Mouse (Mus musculus) lung, embryonic 16.5 days (tissue): ENCODE results near the gene Ube3c. TPM values are rescaled to one million over a fixed set of nuclear protein-coding genes. Genes with fewer than 3 reads are reported as not detected.

ENCODE experiments used
- polyA plus RNA-seq: library from polyadenylated mRNA; unstranded; fragments of >200 nt; fragmentation: Nextera tagmentation; extraction: Ambion mirVana; gene quantifications from 2 replicates; pipeline ENCODE4 v1.2.1, GENCODE M21; 2015

Ube3c gene
- polyA plus RNA-seq, 1 experiment from 2014 or later = 11.1 TPM

Other genes with a start within 250 kb of the Ube3c start
- 10.4 and 10.7 TPM in 2 replicates for gene Lmbr1, start 190.9 kb upstream of the Ube3c start, polyA plus RNA-seq
- gene Nom1, start 134.6 kb upstream of the Ube3c start, polyA plus RNA-seq = 24.7 and 25.0 TPM in 2 replicates
- not detected in 2 replicates for gene Mnx1, start 90.8 kb upstream of the Ube3c start, polyA plus RNA-seq
- 124 and 142 TPM in 2 replicates for gene Dnajb6, start 166.4 kb downstream of the Ube3c start, polyA plus RNA-seq
- not detected in 2 replicates for gene Gm5129, start 166.7 kb downstream of the Ube3c start, polyA plus RNA-seq